Mouse (Mus musculus): ENCODE measurements at regions not wholly inside any gene's neighbourhood (a gene's known extent, or its start where the extent isn't known, plus 50 kb on each side); places are given as distances from the start of the nearest gene placed in this dataset.

DNA sequence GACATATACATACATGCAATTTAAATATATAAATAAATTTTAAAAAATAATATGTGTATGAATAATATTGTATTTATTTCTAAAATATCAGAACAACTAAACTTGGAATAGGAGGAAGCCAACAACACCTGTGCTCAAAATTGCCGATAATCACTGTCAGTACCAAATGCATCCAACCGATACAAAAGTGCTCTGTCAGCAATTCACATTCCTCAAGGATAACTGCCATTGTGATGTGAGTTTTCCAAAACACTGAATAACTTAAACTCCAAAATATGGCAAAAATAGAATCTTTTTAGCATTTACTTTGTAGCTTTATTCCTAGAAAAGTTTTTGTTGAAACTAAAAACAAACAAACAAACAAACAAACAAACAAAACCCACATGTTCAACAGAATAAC is 279.4 kb downstream of the Actr3 start:
- DNase-seq (ENCODE audit: low spot score in 2 of 2) = no peak

DNA sequence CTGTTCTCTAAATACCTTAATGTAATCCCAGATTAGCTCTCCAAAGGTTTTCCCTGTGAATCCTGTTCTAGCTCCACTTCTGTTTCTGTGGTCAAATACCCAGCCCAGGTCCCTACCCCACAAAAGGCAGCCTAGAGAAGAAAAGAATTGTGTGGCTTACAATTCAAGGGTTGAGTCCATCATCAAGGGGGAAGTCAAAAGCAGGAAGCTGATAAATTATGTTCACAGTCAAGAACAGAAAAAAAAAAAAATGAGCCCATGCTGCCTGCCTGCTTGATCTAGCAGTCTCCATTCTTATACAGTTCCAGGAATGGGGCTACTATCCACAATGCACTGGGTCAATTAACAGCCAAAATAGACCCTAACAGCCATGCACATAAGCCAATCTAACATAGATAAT is 285.7 kb downstream of the Actr3 start:
- DNase-seq (ENCODE audit: low spot score in 2 of 2) = no peak

DNA sequence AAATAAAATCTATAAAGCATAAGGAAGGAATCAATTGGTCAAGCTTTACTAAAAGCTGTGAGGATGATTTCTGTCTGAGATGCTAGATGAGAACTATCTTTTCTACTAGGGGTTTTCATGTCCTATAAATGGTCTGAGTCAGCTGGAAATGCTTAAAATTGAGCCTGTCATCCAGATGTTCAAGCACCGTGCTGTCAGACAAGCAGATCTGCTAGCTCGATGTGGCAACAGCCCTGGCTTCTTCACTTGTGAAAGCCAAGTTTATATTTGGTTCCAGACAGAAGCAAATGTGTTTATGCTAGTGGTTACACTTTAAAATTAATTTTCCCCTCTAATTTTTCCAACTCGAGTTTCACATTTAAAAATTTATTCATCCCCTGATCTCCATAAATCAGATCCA is 311.7 kb downstream of the Actr3 start:
- no peak for DNase-seq (ENCODE audit: low spot score in 2 of 2)

DNA sequence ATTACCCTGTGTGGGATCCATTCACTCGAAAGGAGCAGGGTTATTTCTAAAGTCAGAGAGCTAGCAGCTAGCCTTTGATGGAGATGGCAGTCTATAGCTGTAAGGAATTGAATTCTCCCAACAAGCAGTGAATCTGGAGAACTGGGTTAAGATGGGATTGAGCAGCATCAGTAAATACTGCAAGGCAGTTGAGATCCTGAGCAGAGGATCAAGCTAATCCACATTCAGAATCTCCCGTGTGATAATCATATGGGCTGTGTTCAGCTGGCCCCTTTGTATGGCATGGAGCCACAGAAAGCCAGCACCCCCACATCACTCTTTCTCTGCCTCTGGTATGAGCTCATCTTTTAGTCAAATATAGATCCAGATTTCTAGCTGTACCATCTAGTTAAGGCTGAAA is 334.9 kb downstream of the Actr3 start:
- no peak for DNase-seq (ENCODE audit: low spot score in 2 of 2)

DNA sequence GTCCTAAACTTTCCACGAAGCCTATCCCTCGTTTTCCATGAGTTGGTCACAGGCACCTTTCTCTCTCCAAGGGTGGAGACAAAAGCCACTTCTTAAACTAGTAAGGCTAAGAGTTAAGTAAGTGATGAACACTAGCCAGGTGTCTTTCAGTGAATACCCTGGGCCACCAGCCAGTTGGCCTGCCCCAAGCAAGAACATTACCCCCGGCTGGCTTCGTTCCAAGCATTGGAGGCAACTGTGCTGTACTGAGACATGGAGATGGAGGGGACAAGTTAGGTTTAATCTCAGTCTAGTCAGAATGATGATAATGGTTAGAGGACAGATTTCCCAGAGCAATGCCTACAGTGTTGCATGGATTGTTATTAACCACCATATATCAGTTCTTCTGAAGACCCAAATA is 350.6 kb downstream of the Actr3 start:
- no peak for DNase-seq (ENCODE audit: low spot score in 2 of 2)

DNA sequence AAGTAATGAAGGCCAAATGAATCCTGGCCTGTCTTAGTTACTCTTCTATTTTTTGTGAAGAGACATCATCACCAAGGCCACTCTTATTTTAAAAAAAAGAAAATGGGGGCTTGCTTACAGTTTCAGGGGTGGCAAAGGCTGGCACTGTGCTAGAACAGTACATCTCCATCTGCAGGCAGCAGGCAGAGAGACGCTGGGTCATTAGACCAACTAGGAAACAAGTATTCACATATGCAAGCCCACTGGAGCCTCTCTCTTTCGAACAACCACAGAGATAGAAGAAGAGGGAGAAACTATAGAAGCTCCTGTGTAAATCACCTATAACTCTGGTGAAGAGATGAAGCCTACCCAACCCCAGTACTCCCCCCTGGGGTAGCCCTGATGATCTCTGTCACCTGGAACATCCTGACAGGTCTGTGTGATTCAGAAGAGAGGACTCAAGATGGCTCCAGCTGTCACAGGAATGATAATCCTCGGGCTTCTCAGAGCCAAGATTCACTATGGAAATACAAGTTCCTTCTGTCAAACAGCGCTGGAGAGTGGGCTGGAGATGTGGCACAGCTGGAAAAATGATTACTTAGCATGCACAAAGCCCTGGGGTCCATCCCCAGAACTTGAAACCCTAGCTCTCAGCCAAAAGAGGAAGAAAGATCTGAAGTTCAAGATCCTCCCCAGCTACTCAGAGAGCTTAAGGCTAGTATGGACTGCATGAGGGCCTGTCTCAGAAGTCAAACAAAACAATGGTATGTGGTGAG is 395.8 kb downstream of the Actr3 start:
- no peak for DNase-seq (ENCODE audit: low spot score in 2 of 2)

DNA sequence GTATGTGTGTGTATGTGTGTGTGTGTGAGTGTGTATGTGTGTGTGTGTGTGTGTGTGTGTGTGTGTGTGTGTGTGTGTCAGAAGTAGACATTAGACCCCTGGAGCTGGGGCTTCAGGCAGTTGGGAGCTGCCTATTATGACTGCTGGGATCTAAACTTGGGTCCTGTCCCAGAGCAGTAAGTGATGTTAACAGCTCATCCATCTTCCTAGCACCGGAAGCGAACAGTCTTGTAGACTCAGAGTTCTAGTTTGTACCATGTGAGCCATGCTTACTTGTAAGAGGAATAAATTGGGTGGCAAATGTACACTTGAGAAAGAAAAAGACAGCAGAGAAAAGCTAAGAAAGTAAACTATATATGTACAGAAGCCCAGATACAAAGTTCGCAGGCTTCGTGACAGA is 422.2 kb downstream of the Actr3 start:
- DNase-seq (ENCODE audit: low spot score in 2 of 2) = no peak

DNA sequence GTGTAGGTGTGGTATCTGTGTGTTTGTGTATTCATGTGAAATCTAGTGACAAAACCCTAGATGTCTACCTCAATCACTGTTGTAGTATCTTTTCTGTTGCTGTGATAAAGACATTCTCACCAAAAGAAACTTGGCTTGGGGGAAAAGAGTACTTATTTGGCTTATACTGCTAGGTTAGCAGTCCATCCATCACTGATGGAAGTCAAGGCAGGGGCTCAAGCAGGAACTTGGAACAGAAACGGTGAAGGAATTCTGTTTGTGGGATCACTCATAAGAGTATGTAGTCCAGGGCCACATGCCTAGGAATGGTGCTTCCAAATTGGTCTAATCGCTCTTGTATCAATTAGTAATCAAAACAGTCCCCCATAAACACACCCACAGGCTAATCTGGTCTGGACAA is 423.6 kb downstream of the Actr3 start:
- DNase-seq (ENCODE audit: low spot score in 2 of 2) = no peak

DNA sequence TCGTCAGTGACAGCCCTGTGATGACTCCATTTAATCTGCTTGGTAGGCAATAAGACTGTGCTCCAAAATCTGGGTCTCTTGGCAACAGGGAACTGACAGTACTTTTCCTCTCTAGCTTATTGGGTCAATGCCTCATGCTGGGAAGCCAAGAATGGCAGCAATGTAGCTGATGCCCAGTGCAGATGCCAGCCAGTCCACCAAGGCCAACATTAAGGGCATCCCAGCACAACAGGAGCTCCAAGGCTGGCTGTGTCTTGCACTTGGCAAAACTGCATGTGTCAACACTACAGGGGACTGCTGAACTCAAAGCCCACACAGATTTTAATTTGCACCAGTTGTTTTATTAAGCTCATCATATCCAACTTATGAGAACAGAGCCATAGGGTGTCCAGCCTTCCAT is 437.9 kb downstream of the Actr3 start:
- DNase-seq (ENCODE audit: low spot score in 2 of 2) = no peak

DNA sequence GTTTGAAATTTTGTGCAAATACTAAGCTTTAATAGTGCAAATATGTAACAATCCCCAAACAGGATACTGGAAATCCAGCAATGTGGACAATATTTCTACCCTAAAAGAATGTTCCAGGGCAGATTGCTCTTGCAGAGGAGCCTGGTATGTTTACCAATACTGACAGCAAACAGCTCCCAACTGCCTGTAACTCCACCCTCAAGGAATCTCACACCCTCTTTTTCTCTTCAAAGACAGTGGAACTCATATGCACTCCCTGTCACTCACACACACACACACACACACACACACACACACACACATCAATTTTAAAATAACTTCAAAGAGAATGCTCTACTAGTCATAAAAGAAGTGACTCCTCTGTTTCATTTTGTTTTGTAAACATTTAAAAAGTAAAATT is 484.7 kb downstream of the Actr3 start:
- no peak for DNase-seq (ENCODE audit: low spot score in 2 of 2)

DNA sequence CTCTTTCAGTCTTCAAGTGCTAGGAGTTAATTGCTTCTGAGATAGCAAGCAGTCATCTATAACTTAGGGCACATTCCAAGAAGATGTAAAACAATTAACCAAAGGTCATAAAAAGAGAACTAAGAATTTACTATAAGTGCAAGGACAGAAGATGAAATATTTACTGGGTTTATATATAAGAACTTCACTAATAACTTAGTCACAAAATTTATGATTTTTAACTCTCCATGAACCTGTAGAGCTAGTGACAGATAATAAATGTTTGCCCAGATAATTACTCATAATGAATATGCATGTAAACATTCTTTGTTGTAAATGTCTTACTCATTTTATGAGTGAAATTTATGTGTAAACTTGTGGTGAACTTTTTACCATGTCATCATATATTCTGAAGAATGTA is 531.2 kb downstream of the Actr3 start:
- no peak for DNase-seq (ENCODE audit: low spot score in 2 of 2)

DNA sequence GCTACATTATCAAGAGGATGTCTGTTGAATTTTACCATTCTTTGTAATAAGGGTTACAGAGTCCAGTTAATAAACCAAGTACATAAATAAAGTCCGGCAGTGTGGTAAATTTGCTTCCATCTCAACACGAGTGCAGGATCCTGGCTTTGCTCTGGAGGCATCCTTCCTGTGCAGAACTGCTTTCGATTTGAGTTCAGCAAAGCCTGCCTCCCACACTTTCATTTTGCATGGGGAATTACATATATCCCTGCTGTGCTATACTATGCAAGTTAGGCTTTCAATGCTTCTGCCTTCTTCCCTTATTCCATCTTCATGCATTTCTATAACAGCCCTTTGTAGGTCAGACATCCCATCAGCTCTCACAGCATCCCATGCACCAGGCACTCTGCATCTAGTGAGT is 564.4 kb downstream of the Actr3 start:
- DNase-seq (ENCODE audit: low spot score in 2 of 2) = no peak

DNA sequence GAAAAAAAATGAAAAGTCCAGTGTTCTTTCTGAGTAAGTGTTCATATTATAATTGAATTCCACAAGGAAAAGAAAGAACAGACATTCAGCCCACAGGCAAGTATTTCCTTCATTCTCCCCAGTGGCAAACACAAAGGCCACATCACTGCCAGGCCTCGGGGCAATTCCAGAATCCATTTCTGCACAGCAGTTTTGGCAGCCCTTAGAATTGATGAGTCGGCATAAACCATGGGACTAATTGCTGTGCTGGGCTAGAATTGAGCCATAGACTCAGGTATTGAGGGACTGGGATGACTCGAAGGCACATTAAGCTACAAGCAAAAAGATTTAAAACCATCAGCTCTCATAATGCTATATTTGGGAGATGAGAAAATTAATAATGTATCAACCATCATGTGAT is 569.3 kb downstream of the Actr3 start:
- no peak for DNase-seq (ENCODE audit: low spot score in 2 of 2)

DNA sequence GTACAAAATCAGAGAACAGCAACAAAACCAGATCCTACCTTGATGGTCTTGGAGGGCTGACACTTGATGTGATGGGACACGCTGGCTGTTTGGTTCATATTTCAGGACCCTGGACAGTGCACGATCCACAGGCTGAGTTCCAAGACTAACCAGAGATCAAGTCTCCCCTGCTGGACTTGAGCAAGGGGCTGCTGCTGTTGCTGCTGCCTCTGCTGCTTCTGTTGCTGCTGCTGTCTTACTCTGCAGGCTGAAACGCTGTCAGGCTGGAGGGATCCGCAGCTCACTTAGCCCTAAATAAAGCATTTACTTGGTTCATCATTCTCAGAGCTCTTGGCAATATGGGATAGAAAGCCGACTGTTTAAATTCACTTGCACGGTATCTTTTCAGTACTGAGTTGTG is 589.8 kb downstream of the Actr3 start:
- peak; percentile 7 to 11 for DNase-seq (ENCODE audit: low spot score in 2 of 2)

DNA sequence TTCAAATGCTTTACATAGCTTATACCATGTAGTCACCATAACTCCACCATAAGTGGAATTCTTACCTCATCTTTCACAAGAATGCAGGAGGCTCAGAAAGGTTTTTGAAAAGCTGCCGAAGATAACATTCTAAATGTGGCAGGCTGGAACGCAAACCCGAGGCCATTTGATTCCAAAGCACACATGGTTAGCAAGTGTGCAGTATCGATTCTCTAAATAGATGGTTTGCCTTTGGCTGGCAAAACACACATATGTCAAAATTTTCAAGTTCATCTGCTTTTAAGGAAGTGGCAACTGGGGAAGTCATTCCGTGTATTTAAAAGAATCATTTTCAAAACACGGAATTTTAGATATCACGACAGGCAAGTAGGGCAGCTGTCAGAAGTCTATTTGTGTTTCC is 609.8 kb downstream of the Actr3 start:
- DNase-seq (ENCODE audit: low spot score in 2 of 2) = peak; percentile 18 to 33

DNA sequence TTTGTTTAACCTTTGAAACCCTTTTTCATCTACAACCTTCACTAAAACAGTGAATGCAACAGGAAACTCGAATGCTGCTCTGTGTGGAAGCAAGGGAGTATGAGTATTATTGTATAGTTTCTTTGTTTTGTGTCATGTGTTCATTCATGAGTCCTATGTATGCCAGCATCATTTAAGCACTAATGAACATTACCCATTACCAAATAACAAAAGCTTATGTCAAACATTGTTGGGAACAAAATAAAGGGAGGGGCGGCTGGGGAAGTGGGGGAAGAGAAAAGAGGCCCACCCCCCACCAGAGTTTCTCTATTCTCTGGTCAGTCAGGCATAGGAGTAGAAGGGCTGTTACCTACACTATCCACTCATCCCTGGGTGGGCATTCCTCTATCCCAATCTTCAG is 642.5 kb downstream of the Actr3 start:
- DNase-seq (ENCODE audit: low spot score in 2 of 2) = no peak

DNA sequence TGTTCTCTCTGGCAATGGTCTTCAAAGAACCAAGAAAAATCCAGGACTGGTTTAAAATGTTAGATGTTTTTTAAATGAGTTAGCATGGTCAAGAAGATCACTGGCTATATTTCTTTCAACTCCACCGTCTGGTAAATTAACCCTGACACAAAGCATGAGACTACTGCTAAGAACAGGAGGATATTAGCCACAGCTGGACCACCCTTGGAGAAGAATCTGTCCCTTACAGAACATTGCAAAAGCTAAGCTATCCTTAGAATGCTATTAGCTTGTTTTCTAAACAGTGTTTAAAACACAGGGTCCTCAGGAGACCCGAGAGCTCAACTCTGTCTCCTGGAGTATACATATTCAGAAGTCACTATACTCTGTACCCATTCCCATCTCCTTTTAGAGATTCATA is 644.9 kb downstream of the Actr3 start:
- no peak for DNase-seq (ENCODE audit: low spot score in 2 of 2)

DNA sequence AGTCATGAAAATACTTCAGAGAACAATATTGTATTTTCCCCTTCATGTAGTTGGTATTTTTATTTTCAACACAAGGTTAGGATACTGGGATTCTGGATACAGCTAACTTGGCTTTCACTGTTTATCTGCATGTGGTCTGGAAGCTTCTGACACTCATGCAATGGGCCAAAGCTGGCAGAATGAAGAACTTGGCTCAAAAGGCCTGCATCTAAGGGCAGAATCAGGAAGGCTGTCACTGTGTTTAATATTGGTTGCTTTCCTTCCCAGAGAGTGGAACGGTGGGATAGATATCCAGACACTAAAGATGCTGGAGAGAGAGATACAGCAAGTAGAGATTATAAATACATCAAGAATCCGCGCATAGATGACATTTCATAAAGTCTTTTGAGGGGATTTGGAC is 645.4 kb downstream of the Actr3 start:
- DNase-seq (ENCODE audit: low spot score in 2 of 2) = no peak

DNA sequence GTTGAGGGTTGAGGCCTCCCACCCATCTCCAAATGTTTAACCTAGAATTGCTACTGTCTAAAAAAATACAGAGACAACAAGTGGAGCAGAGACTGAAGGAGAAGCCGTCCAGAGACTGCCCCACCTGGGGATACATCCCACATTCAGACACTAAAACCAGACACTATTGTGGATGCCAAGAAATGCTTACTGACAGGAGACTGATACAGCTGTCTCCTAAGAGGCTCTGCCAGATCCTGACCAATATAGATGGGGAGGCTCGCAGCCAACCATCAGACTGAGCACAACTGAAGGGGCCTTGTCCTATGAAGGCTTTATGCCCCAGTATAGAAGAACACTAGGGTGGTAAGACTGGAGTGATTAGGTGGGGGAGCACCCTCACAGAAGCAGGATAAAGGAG is 652.5 kb downstream of the Actr3 start:
- peak in 1 of 2 experiments; percentile 9 for DNase-seq (ENCODE audit: low spot score in 2 of 2)

DNA sequence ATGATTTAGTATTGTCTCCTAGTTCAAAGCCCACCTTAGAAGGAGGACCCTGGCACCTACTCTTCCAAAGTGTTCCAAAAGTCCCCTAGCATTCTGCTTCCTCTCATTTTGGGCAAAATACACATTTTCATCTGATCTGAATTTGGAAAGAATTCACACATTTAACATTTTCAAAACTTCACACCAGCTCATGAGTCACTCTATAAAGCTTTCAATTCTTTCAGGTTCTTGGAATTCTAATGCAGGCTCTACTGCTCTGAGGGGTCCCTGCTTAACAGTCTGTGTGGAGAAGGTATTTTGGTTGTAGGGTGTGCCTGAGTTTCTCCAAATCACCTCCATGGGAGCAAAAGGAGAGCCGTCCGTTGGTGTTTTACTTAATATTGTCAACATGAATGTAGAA is 657.8 kb downstream of the Actr3 start:
- no peak for DNase-seq (ENCODE audit: low spot score in 2 of 2)

DNA sequence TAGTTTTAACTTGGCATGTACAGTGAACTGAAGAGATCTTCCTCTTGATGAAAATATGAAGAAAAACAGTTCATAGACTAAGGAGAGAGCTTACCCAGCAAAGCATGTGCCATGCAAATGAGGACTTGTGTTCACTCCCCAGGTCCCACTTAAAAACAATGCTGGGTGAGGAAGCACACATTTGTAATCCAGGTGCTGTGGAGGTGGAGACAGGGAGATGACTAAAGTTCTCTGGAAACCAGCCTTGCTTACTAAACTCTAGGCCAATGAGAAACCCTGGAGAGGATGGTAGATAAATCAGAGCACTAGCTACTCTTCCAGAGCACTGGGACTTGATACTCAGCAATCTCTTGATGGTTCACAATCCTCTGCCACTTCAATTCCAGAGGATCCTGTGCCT is 678.8 kb downstream of the Actr3 start:
- DNase-seq (ENCODE audit: low spot score in 2 of 2) = no peak

DNA sequence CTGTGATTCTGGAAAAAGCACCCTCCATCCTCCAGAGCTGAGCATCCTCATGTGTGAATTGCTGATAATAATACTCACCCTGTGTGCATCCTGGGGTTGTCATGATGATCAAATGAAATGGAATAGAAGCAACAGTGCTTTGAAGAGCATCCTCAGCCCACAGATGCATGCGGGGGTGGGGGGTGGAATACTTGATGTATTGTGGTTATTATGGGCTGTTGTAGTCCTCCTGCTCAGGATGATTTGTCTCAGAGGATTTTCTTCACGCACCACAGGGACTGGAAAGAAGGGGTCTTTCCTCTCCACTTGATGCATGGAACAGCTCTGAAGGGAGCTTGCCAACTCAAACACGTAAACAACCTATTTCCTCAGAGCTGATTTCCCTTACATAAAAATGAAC is 694.4 kb upstream of the Dpp10 start:
- peak in 1 of 2 experiments; percentile 6 for DNase-seq (ENCODE audit: low spot score in 2 of 2)

DNA sequence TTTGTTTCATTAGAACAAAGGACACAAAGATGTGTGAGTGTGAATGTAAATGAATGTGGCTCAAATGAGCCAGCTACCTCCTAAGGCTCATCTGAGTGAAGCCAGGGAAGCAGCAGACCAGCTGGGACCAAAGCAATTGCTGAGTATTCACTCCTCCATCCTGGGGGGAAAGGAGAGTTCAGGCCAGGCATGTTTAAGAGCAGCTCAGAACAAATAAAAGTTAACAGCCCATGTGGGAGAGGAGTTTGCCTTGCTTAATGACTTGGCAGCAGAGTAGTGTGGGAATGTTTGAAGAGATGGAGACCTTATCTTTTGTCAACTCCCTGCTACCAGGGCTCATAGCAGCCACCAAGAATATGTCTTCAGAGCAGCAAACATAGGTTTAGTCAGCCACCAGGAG is 685.0 kb upstream of the Dpp10 start:
- DNase-seq (ENCODE audit: low spot score in 2 of 2) = no peak

DNA sequence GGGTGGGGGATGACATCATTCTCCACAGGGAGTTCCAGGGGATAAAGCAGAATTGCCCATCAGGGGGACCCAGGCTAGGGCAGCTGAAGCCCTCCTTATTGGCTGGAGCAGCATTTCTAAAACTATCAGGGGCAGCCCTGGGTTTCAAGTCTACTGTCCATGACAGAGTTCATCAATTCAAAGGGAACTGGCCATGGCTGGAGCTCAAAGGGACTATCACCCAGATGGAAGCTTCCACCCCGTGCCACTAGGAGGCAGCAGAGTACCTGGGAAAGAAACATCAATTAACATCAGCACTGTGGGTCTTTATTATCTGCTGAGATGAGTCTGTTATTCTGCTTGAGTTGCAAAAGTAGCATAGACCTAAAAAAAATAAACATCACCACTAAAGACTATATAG is 672.7 kb upstream of the Dpp10 start:
- peak; percentile 14 to 60 for DNase-seq (ENCODE audit: low spot score in 2 of 2)
